Mouse (Mus musculus): ENCODE measurements at regions not wholly inside any gene's neighbourhood (a gene's known extent, or its start where the extent isn't known, plus 50 kb on each side); places are given as distances from the start of the nearest gene placed in this dataset.

DNA sequence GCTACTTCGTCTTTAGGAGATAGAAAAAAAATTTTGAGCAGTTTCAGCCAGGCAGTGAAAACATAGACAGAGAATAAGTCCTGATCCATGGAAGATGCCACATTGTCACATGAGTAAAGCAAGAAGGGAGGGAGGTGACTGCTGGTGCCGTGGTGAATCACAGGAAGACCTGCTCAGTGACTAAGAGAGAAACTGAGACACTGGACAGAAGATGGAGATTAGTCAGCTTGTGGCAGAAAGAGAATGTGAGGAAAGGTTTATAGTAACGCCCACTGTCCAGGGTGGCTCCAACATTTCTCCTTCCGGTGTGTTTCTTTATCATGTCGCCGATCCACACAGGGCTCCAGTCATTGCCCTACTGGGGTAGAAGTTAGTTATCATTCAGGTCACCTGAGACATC lies 339.6 kb downstream of the Foxa2 start:
- DNase-seq (ENCODE audit: extremely low spot score in 1 of 2, low spot score in 1 of 2) = no peak

DNA sequence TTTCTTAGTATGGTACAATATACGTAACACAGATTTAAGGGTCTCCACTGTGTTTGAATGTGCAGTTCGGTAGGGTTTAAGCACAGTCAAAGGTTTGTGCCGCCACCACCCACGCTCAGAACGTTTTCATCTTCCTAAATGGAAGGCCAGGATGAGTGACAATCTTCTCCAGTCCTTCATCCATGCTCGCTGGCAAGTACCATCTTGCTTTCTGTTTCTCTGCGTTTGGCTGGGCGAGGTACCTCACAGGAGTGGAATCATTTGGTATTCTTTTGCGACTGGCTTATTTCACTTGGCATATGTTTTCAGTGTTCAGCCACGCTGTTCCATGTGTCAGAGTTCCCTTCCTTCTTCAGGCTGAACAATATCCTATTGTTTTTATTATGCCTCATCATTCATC lies 342.3 kb downstream of the Pax1 start:
- DNase-seq (ENCODE audit: extremely low spot score in 1 of 2, low spot score in 1 of 2) = no peak

DNA sequence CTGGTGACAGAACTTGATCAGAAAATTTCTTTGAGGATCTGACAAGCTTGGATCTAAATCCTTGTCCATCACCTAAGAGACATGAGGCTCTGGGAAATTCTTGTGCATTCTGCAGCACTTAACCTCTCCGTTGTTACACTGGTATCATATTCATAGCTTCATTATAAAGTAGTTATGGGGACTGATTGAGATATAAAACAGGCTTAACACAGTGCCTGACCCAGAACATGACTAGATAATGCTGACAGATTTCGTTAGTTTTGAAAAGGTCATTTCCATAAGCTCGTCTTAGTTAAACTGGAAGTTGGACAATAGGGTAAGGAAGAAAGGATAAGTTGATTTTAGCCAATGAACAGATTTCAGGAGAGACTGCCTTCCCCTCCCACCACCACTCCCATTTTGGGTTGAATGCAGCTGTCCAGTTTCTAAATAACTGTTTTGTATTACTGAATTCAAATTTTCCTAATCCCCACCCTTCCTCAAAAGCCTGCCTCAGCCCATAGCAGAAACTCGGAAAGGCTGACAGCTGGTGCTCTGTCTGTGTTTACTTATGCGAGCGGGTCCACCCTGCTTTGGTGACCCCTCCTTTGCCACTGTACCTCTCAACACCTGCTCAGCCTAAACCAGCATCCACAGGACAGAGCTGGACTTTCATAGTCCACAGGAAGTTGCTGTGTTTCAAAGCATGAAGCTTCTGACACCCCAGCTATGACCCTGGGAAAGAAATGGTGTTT lies 340.8 kb downstream of the Pax1 start:
- DNase-seq (ENCODE audit: extremely low spot score in 1 of 2, low spot score in 1 of 2) = no peak

DNA sequence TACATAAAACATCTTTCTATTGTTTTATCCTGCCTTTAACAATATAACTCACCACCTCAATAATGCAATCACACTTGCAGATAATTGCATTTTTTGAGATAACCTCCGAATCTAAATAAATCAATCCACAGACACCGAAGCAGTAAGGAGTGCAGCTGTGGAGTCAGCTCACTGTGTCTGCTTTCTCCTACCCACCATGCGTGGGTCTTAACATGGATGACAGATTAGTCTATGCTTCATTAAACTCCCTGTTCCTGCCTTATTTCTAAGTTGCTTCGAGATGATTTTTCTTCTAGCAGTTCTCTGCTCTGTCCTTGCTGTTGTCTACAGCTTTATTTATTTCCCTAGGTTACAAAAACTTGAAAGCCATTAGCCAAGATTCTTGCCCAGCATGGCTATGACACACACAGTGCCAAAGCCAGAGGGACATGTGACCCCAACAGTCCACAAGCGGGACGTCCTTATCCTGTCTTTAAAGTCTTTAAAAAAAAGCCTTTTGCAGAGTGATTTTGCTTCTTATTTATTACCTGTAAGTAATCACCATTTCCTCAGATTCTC lies 337.9 kb downstream of the Pax1 start:
- no peak for DNase-seq (ENCODE audit: extremely low spot score in 1 of 2, low spot score in 1 of 2)

DNA sequence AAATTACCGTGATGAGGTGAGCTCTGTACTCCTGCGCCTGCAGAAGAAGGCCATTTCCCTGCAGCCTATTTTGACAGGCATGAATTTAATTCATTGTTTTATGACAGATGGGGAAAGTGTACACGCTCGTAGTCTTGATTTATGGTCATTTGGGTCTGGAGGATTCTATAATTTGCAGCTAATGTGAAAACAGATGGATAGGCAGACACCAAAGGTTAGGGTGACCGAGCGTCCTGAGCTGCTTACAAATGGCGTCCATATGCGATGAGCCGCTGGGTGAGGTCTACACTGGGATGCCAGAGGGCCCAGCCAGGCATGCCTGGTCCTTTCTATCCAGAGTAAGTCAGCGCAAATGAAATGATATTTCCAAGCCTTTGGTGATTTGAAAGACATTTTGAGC lies 330.2 kb downstream of the Pax1 start:
- no peak for DNase-seq (ENCODE audit: extremely low spot score in 1 of 2, low spot score in 1 of 2)

DNA sequence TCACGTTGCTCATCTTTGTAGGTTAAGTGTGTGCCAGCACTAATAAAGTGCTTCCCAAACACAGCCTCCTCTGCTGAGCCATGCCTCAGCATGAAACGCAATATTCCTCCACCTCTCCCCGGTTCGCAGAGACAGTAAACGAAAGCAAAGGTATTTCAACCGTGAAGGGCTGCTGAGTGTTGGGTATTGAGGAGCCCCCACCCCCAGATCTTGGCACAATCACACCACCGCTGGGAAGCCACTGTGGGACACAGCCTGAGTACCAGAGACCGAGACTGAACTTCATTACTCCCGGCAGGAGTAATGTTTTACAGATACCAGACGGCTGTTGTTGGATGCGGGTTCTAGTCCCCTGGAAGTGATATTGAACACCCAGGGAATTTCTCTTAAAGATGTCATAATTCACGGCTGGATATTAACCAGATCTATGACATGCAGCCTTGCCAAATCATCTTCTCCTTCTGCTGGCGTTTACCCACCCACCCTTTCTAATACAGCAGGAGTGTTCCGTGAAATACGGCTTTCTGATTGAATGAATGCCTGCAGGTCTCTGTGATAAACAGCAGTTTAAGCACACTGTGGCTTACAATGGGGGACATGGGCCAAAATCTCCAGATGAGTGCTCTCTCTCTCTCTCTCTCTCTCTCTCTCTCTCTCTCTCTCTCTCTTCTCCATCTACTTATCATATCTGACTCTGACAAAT lies 328.9 kb downstream of the Pax1 start:
- DNase-seq (ENCODE audit: extremely low spot score in 1 of 2, low spot score in 1 of 2) = no peak

DNA sequence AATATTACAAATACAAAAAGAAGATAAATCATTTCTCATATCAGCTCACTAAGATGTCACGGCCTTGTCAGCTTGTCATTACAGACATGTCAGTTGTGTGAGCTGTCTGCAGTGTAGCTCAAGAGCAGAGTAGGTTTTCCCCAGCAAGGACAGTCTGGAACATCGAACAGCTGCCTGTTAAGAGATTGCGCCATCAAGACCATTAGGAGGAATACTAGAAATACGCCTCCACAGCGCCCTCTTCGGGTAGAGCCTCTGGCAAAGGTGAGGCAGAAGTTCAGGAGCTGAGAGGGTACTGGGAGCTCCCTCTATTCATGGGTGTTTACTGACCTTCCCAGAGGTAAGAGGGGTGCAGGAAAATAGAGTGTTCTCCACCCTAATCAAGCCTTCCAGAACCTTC lies 327.0 kb downstream of the Pax1 start:
- peak in 1 of 2 experiments; percentile 26 for DNase-seq (ENCODE audit: extremely low spot score in 1 of 2, low spot score in 1 of 2)

DNA sequence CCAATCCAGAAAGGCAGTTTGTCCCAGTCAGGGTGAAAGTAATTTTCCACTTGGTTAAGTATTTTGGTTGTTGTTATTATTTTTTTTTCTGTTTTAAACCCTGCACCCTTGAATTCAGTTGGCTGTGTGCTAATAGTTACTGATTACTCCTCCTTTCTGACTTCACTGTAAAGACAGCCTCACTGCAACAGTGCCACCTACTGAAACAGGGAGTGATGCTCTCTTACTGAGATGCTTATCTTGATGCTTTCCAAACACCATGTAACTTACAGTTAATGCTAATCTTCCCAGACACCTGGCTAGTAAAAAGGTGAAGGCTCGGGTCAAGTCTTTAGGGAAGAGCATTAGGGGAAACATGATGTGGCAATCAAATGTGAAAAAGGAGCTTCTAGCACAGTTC lies 294.9 kb downstream of the Pax1 start:
- DNase-seq (ENCODE audit: extremely low spot score in 1 of 2, low spot score in 1 of 2) = peak in 1 of 2 experiments; percentile 47

DNA sequence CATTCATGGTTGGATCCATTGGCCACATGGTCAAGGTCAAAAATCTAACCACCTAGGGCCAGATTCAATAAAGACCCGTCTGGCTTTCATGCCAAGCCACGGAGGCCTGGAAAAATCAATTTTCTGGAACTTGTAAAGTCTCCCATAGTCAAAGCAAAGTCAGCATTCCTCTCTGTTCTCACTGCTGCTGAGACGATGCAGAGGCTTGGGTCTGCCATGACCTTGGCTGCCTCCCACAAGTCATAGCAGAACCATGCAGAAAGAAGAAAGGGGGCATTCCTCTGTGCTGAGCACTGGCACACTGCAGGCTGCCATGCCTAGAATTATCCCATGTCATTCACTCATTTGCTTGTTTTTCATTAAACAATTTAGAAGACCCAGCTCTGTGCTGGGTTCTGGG lies 288.5 kb downstream of the Pax1 start:
- DNase-seq (ENCODE audit: extremely low spot score in 1 of 2, low spot score in 1 of 2) = no peak

DNA sequence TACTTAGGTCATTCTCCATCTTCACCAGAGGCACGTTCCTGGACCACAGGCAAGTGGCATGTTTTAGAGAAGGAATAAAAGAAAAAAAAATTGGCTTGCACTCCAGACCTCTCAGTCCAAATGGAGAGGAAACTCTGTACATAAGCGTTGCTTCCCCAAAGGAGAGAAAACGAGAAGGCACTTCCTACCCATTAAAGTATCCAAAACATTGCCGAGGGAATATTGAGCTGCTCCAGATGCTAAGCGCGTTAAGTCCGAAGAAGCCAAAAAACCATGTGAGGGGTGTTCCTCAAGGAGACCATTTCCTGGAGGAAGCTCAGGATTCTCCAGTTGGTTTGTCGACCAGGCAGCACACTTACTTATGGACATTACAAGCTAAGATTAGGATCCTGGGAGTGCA lies 286.2 kb downstream of the Pax1 start:
- DNase-seq (ENCODE audit: extremely low spot score in 1 of 2, low spot score in 1 of 2) = no peak

DNA sequence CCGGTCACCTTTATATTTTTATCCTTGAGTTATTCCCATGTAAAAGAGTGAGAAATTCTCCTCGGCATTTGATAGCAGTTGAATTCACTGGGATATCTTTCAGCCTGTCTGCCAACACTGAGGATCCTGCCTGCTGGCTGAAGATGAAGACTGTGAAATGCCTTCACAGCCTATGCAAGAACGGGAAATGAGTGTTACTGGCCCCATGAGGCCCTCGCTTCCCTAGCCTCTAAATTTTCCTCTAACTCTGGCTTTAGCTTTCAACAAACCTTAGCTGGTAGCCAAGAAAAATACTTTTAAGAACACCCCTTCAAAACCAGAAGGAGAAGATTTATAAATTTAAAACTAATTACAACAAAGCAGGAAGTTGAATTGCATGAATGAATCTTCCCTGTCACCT lies 285.8 kb downstream of the Pax1 start:
- no peak for DNase-seq (ENCODE audit: extremely low spot score in 1 of 2, low spot score in 1 of 2)

DNA sequence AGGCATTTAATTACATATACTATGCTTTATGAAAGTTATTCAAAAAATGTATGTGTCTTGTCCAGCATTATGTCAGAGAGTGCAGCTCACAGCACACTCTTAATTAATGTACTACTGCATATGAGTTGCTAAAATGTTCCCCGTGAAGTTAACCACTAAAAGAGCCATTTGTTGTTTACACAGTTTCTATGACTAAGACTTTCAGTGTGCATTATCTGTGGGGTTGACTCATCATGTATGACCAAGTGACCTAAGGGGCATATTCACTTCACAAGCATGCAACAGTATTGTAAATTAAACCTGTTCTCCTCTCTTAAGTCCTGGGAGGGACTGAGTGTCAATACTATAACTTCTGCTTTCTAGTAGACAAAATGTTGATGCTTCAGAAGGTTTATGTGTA lies 276.2 kb downstream of the Pax1 start:
- DNase-seq (ENCODE audit: extremely low spot score in 1 of 2, low spot score in 1 of 2) = no peak

DNA sequence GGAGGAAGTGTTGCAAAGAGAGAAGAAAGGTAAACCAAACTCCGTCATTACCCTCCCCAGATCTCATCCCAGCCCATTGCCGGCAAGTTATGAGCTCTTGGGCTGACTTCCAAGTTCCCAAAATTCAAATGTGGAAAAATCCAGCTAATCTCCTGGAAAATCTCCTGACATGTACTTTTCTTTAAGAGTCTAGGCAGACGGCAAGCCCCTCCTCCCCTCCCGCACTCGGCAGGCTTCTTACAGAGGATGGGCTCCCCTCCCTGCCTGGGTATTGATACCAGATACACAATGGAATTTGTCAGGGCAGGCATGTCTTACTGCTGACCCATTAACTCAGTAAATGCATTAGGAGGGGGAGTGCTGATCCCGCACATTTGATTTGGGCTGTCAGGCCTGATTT lies 271.0 kb downstream of the Pax1 start:
- no peak for DNase-seq (ENCODE audit: extremely low spot score in 1 of 2, low spot score in 1 of 2)

DNA sequence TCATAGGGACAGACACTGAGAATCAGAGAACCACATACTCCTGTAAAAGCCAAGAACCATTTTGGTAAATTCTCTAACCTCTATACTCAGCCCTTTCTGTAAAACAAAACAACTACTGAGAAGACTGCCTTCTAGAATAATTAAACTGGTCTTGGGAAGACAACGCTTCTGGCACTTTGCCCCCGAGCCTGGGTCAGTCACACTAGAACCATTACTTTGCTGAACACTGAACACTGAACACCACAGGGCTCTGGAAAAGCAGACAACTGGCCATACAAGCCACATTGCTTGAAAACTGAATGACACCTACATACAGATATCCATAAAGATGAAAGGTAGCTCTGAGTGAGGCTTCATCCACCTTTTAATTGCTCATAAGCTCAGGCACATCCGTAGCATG lies 268.0 kb downstream of the Pax1 start:
- DNase-seq (ENCODE audit: extremely low spot score in 1 of 2, low spot score in 1 of 2) = no peak

DNA sequence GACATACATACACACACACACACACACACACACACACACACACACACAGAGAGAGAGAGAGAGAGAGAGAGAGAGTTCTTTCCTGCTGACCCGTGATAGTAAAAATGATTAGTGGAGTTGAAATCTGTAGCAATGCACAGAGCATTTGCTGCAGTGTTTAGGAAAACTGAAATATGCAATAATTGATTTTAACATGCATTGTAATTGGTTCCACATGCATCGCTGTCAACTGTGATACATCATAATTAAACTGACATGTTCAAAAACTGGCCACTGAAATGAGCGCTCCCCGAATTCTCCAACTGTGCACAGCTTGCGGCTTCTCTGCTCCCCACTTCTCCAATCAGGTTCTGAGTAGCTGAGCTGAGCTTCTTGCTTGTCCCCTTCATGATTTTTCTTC lies 265.4 kb downstream of the Pax1 start:
- no peak for DNase-seq (ENCODE audit: extremely low spot score in 1 of 2, low spot score in 1 of 2)

DNA sequence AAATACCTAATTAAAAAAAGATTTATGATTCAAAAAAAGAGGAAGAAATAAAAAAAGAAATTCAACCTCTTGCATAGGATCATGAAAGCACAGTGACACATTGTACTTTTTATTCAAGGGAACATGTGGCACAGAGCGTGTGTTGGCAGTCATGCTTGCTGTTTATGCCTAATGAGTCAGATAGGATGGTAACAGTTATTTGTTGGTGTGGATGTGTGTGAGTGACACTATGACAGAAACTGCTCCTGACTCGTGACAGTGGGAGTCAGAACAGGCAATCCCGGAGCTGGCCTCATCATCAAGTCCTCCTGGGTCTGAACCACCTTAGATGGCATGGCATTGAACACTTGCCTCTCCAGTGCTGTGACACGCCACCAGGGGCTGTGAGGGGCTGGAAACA lies 261.4 kb downstream of the Pax1 start:
- no peak for DNase-seq (ENCODE audit: extremely low spot score in 1 of 2, low spot score in 1 of 2)

DNA sequence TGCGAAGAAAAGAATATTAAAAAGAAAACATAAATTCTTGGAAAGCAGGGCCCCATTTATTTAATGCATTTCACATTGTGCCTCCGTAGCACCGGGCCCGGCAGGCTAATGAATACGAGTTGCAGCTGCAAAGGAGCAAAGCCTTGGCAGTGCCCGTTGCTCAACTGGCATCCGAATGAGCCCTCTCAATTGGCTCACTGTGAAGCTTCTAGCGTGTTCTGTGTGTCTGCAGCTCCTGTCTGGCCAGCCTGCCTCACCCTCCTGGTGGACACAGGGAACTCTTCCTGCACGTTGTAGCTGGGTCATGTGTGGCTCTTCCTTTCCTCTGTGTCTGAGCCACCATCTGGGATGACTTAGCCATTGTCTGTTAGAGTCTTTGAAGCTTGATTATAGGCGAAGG lies 256.1 kb downstream of the Pax1 start:
- DNase-seq (ENCODE audit: extremely low spot score in 1 of 2, low spot score in 1 of 2) = peak; percentile 2 to 19

DNA sequence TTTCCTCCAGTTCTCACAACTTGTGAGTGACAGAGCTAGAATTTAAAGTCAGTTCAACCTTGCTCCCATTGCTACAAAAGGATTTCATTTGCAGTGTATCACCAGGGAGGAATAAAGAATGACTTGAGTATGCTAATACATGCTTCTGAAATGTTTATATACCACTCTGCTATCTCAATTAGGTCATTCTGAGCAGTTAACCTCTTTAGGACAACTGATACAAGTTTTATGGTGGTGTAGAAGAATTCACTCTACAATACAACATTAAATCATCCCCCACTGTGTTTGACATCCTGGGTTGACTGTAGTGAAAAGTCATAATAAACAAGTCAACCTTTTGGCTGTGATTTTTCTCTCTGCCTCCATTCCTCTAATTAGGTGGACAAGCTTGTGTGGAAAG lies 248.6 kb downstream of the Pax1 start:
- no peak for DNase-seq (ENCODE audit: extremely low spot score in 1 of 2, low spot score in 1 of 2)

DNA sequence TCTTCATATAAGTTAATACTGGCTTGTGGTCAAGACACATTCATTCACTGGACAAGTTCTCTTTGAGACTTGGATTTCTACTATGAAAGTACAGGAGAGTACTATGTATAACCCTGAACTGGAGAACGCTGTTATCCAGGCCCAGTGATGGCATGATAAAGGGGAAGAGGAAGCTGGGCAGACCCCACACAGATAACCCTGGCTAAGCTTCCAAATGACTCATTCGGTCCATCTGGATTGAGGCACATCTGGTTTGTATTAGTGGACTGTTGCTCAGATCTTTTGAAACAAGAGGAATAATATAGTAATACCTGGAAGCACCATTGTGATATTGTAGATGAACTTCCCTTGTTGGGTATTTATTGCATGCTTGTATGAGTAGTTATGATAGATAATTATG lies 239.9 kb downstream of the Pax1 start:
- DNase-seq (ENCODE audit: extremely low spot score in 1 of 2, low spot score in 1 of 2) = no peak

DNA sequence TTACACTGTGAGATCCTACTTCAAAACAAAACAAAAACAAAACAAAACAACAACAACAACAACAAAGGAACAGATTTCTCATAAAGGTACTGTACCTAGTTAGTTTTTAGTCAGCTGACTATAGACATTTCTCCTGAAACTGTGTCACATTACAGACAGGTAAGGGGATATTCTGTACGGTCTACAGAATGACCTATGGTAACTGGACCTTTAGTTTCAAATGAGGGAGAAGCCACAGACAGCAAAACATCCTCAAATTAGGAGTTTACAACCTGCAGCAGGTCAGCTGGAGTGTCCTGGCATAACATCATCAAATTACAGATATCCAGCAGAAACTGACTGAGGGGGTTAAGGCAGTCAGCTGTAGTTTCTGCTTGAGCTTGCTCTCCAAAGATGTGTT lies 210.7 kb downstream of the Pax1 start:
- no peak for DNase-seq (ENCODE audit: extremely low spot score in 1 of 2, low spot score in 1 of 2)

DNA sequence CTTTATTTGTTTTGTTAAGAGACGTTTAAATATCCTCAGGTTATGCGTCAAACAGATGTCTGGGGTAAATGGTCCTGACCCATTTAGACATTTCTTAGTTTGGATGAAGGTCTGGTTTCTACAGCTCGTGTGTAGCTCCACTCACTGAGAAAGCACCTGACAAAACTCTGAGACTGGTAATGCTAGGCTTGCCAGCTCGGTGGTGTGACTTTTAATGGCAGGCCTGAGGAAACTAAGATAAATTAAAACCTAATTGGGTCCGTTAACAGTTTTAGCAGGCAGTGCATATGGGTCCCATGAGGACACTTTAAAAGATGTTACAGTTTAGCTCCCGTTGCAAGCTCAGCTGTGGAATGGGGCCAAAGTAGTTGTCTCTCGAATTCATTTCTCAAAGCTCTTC lies 199.5 kb downstream of the Pax1 start:
- no peak for DNase-seq (ENCODE audit: extremely low spot score in 1 of 2, low spot score in 1 of 2)

DNA sequence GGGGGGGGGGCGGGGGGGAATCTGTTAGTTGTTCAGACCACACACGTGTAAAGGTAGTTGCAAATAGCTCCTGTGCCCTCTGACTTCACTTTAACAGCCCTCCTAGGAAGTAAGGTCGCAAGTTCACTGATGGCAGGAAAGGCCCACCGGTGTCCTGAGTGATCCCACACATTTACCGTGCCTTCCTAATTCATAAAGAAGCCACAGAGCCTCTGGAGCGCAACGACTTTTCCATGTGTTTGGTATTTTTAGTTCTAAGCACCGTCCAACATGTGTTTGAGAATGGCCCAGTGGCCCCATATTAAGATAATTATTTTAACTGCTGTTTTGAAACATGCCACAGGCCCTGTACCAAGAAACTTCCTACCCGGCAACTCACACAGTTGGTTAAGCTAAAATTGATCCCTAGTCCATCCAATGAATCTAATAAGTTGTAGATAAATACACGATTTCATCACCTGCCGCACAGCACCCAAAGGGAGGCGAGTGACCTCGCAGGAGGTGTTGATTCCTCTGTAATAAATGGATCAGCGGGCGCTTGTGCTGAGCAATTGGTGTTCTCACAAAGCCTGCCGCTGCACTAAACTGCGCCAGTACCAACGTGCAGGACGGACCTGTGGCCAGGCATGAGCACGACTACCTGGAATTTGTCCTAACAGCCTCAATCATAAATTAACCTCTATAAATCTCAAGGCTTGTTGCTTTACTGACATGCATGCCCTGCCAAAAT lies 198.9 kb downstream of the Pax1 start:
- DNase-seq (ENCODE audit: extremely low spot score in 1 of 2, low spot score in 1 of 2) = no peak
